ENCODE assay signal across 23 mouse cellular contexts in the genomic region with DNA sequence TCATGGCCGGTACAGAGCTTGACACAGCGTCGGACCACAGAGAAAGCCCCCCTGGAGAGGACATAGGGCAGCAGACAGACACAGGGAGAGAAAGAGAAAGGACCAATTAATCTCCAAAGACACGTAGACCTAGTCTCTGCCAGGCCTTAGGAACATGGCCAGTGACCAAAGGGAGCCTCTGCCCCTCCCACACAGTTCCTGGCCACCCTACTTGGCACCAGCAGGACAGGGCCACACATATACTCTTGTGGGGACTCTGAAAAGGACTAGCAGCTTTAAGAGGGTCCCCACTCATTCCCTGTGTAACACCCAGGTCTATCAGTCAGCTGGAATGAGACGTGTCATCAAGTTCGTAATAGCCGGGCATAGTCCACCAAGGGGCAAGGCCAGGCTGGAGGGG. TPM values are rescaled to one million over a fixed set of nuclear protein-coding genes. Genes with fewer than 3 reads are reported as not detected.
DNase-seq lines count a peak whose midpoint lies in the region; ATAC-seq and TF ChIP-seq lines count a peak whose summit lies in the region.
"Had no signal": no experiment of that assay in that cellular context is flagged by ENCODE, and none has a peak within 500 bp of the region (broad histone marks: within the 10 kb centered on the region; RNA-seq: fewer than 3 reads in every experiment).

No protein-coding gene starts in this region.

- H3K27ac ChIP-seq in hindbrain, postnatal 0 days = no peak overlapping the region
- H3K27ac ChIP-seq in hindbrain, embryonic 14.5 days = no peak overlapping the region
- no peak overlapping the region for H3K27ac ChIP-seq in forebrain, embryonic 11.5 days (ENCODE audit: low read depth, low read length)
- H3K27ac ChIP-seq: embryonic facial prominence, embryonic 13.5 days; limb, embryonic 12.5 days; liver, embryonic 14.5 days; lung, embryonic 15.5 days; midbrain, embryonic 12.5 days; neural tube, embryonic 13.5 days; stomach, embryonic 15.5 days had no signal

- TF ChIP-seq CTCF in hindbrain, postnatal 0 days (IDR thresholded peaks at IDR 0.05; ENCODE audit: low read depth) = no peak

- no peaks in the 10 kb centered on the region for H3K36me3 ChIP-seq in hindbrain, postnatal 0 days (ENCODE audit: insufficient read depth, low read length)
- no peaks in the 10 kb centered on the region; the same call in 1 of the 2 replicates for H3K36me3 ChIP-seq in hindbrain, embryonic 14.5 days (replicated peaks; ENCODE audit: control insufficient read depth, insufficient read depth)
- H3K36me3 ChIP-seq in forebrain, embryonic 11.5 days (ENCODE audit: control insufficient read depth, insufficient read depth, low read length) = no peaks in the 10 kb centered on the region
- H3K36me3 ChIP-seq: embryonic facial prominence, embryonic 13.5 days; limb, embryonic 12.5 days; lung, embryonic 15.5 days; midbrain, embryonic 12.5 days; neural tube, embryonic 13.5 days; stomach, embryonic 15.5 days had no signal

- peaks cover 13% of the 10 kb centered on the region for H3K4me1 ChIP-seq in hindbrain, postnatal 0 days (ENCODE audit: insufficient read depth, low read length)
- 0 out of 2 replicates have a peak, but pooled peaks cover 3% of the 10 kb centered on the region for H3K4me1 ChIP-seq in hindbrain, embryonic 14.5 days (replicated peaks; ENCODE audit: control insufficient read depth, insufficient read depth, low read length)
- no peaks in the 10 kb centered on the region for H3K4me1 ChIP-seq in forebrain, embryonic 11.5 days (replicated peaks; ENCODE audit: control insufficient read depth, insufficient read depth, low read length)
- H3K4me1 ChIP-seq: embryonic facial prominence, embryonic 13.5 days; limb, embryonic 12.5 days; lung, embryonic 15.5 days; neural tube, embryonic 13.5 days; stomach, embryonic 15.5 days had no signal

- H3K4me3 ChIP-seq in hindbrain, postnatal 0 days (ENCODE audit: low read length) = no peak overlapping the region
- H3K4me3 ChIP-seq in hindbrain, embryonic 14.5 days (replicated peaks; ENCODE audit: low read length) = no peak overlapping the region
- H3K4me3 ChIP-seq in forebrain, embryonic 11.5 days (ENCODE audit: low read depth, low read length) = no peak overlapping the region
- H3K4me3 ChIP-seq: embryonic facial prominence, embryonic 13.5 days; limb, embryonic 12.5 days; lung, embryonic 15.5 days; midbrain, embryonic 12.5 days; neural tube, embryonic 13.5 days; stomach, embryonic 15.5 days had no signal

- DNase-seq in cerebellum, adult 11 months = peak; percentile 53
- no peak for DNase-seq in cerebellum, postnatal 4 days (ENCODE audit: low spot score in 2 of 2)
- DNase-seq in hindbrain, postnatal 0 days (ENCODE audit: low spot score) = peak; percentile 49
- DNase-seq in hindbrain, embryonic 14.5 days (ENCODE audit: low spot score) = no peak
- peak; percentile 40 to 42 for DNase-seq in right cerebral cortex, postnatal 10 days (ENCODE audit: low spot score in 2 of 2)
- DNase-seq in right cerebral cortex, postnatal 4 days = no peak
- DNase-seq in forebrain, embryonic 11.5 days (ENCODE audit: low spot score) = no peak
- DNase-seq in spleen, adult 18-20 months = no peak
- DNase-seq: heart, postnatal 10 days; kidney, adult 9 months; layer of hippocampus, adult 9-11 months; right cerebral cortex, postnatal 14 days; thymus, adult 18-20 months had no signal

- no peak overlapping the region for H3K4me2 ChIP-seq in hindbrain, postnatal 0 days (ENCODE audit: low read depth, low read length)
- no peak overlapping the region for H3K4me2 ChIP-seq in hindbrain, embryonic 14.5 days (replicated peaks)
- no peak overlapping the region for H3K4me2 ChIP-seq in forebrain, embryonic 11.5 days (ENCODE audit: low read depth, low read length, severe bottlenecking)
- H3K4me2 ChIP-seq: embryonic facial prominence, embryonic 13.5 days; heart, embryonic 11.5 days; limb, embryonic 12.5 days; lung, embryonic 15.5 days; midbrain, embryonic 12.5 days; neural tube, embryonic 13.5 days; stomach, embryonic 15.5 days had no signal

- no peak for ATAC-seq in hindbrain, postnatal 0 days
- no peak for ATAC-seq in hindbrain, embryonic 14.5 days (ENCODE audit: low FRiP score)
- no peak for ATAC-seq in forebrain, embryonic 11.5 days (replicated peaks; ENCODE audit: low FRiP score)
- ATAC-seq: CD4-positive, CD25-positive, alpha-beta regulatory T cell, adult 4 months; forebrain, embryonic 16.5 days had no signal

- H3K9me3 ChIP-seq in hindbrain, postnatal 0 days (ENCODE audit: low read length) = no peaks in the 10 kb centered on the region
- H3K9me3 ChIP-seq in hindbrain, embryonic 14.5 days (ENCODE audit: control insufficient read depth, low read length) = no peaks in the 10 kb centered on the region
- H3K9me3 ChIP-seq in forebrain, embryonic 11.5 days (ENCODE audit: control insufficient read depth, low read length) = no peaks in the 10 kb centered on the region
- H3K9me3 ChIP-seq: embryonic facial prominence, embryonic 13.5 days; limb, embryonic 12.5 days; lung, embryonic 15.5 days; midbrain, embryonic 12.5 days; neural tube, embryonic 13.5 days; stomach, embryonic 15.5 days had no signal

- WGBS in hindbrain, postnatal 0 days = 48% methylated on average over 7 of the region's 7 CpGs
- WGBS in hindbrain, embryonic 14.5 days = 72% methylated on average over 7 of the region's 7 CpGs
- 83% methylated on average over 7 of the region's 7 CpGs for WGBS in forebrain, embryonic 11.5 days

- H3K27me3 ChIP-seq in hindbrain, postnatal 0 days (ENCODE audit: insufficient read depth, low read length) = no peaks in the 10 kb centered on the region
- no peaks in the 10 kb centered on the region for H3K27me3 ChIP-seq in hindbrain, embryonic 14.5 days (ENCODE audit: control insufficient read depth, insufficient read depth, low read length)
- H3K27me3 ChIP-seq in forebrain, embryonic 11.5 days (ENCODE audit: control insufficient read depth, insufficient read depth, low read length) = no peaks in the 10 kb centered on the region
- H3K27me3 ChIP-seq: embryonic facial prominence, embryonic 13.5 days; limb, embryonic 12.5 days; lung, embryonic 15.5 days; stomach, embryonic 15.5 days had no signal

- no peak overlapping the region for H3K9ac ChIP-seq in hindbrain, postnatal 0 days (replicated peaks; ENCODE audit: low read length)
- no peak overlapping the region for H3K9ac ChIP-seq in hindbrain, embryonic 14.5 days
- no peak overlapping the region for H3K9ac ChIP-seq in forebrain, embryonic 11.5 days (ENCODE audit: low read length)
- H3K9ac ChIP-seq: embryonic facial prominence, embryonic 13.5 days; limb, embryonic 12.5 days; liver, embryonic 14.5 days; lung, embryonic 15.5 days; midbrain, embryonic 12.5 days; neural tube, embryonic 13.5 days; stomach, embryonic 15.5 days had no signal

RNA-seq across cellular contexts. Expression of a gene that starts 37.3 kb away (rescaled TPM):
- total RNA-seq in hindbrain, postnatal 0 days (2014; rRNA removed) = 188 and 212 TPM in 2 replicates
- polyA plus RNA-seq in hindbrain, postnatal 0 days (2015; fragmentation: Nextera tagmentation; extraction: Ambion mirVana) = 160 and 165 TPM in 2 replicates
- 117 and 126 TPM in 2 replicates for polyA plus RNA-seq in hindbrain, embryonic 14.5 days (2014; fragmentation: Nextera tagmentation; extraction: Ambion mirVana)
- polyA plus RNA-seq in forebrain, embryonic 11.5 days (2014; fragmentation: Nextera tagmentation; extraction: Ambion mirVana) = 1.0 and 1.8 TPM in 2 replicates

Comparison
In these comparisons a context has a peak if more than half of its experiments do, and no peak if none do; other contexts are left out.
1. DNase-seq: peak in cerebellum, adult 11 months (single experiment), hindbrain, postnatal 0 days (single experiment) and right cerebral cortex, postnatal 10 days (2 of 2); none in cerebellum, postnatal 4 days (0 of 2), hindbrain, embryonic 14.5 days (single experiment), right cerebral cortex, postnatal 4 days (single experiment), forebrain, embryonic 11.5 days (single experiment) and spleen, adult 18-20 months (0 of 2).
2. RNA of a gene that starts 37.3 kb away (polyA plus RNA-seq): 160 to 165 TPM in hindbrain, postnatal 0 days and 117 to 126 TPM in hindbrain, embryonic 14.5 days; 1.0 to 1.8 TPM in forebrain, embryonic 11.5 days; every median in the first group is over 10 times any median in the second.